Mouse (Mus musculus) cerebellum, adult 2 months (tissue): ENCODE results near the gene Snrpd3. TPM values are rescaled to one million over a fixed set of nuclear protein-coding genes. Genes with fewer than 3 reads are reported as not detected.

Experiments
- DNase-seq, 2 experiments: peaks; one replicate each; pipeline ENCODE4 v3.0.0; 2021
- H3K27ac ChIP-seq: fragments of 200-500 bp; 2 replicates; pipeline ENCODE4 v1.5.1; 2012; ENCODE audit warnings: low read length, control low read depth, inconsistent platforms; ENCODE audit not compliant: insufficient read depth
- H3K27me3 ChIP-seq: fragments of 200-500 bp; 2 replicates; pipeline ENCODE4 v1.6.1; 2012; ENCODE audit warnings: inconsistent platforms, mild to moderate bottlenecking, low read length, moderate library complexity; ENCODE audit not compliant: control insufficient read depth, insufficient read depth
- H3K4me1 ChIP-seq: fragments of 200-500 bp; 2 replicates; pipeline ENCODE4 v1.6.1; 2011; ENCODE audit warnings: low read length; ENCODE audit not compliant: control insufficient read depth, insufficient read depth
- H3K4me3 ChIP-seq: fragments of 200-500 bp; replicated peaks from 2 replicates; pipeline ENCODE3; 2011; ENCODE audit warnings: mild to moderate bottlenecking, low read depth, low read length, control low read depth; ENCODE audit not compliant: insufficient read depth
- CTCF ChIP-seq: fragments of 200-500 bp; IDR thresholded peaks from 2 replicates; pipeline ENCODE4 v1.5.1; 2011; ENCODE audit warnings: low read depth, mild to moderate bottlenecking, control low read depth, low read length, moderate library complexity, borderline replicate concordance; ENCODE audit not compliant: insufficient read depth
- POLR2A ChIP-seq: fragments of 200-500 bp; IDR thresholded peaks from 2 replicates; pipeline ENCODE4 v1.6.1; 2011; ENCODE audit warnings: low read length, control low read depth, borderline replicate concordance; ENCODE audit not compliant: insufficient read depth
- WGBS: fragments of 180-500 bp; shearing (Covaris S2); methylation state at CpG from one replicate; pipeline ENCODE4 v1.1.7; 2018; 5-methylcytosine and 5-hydroxymethylcytosine counted together
- polyA plus RNA-seq: library from polyadenylated mRNA; depleted of rRNA; stranded (reverse); fragments of >200 nt; gene quantifications from 2 replicates; pipeline ENCODE4 v1.2.3, GENCODE M21; 2012

The Snrpd3 gene
- polyA plus RNA-seq, 1 experiment: 59.5 TPM

DNA sequence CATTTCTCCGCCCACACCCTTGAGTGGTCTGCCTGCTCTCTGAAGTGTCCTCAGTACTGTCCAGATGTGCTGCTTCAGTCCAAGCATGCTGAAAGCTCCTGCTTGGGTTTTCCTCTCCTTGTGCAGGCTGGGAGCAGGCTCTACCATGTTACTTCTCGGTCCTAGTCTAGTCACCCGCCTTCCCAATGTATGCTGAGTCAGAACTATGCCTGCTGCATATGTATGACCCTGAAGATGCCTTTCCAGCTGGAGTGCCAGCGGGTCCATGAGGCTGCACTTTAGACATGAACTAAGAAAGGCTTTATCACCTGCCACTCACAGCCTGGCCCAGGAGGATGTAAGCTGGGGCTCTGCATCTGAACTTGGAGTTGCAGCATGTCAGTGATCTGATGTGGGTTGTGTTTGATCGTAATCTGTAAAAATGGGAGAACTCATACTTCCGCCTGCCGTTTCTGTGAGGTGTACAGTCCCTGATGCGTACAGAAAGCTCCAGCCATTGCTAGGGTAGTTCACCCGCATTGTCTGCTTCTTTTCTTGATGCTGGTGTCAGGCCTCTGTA lies 14.3 kb downstream of the Snrpd3 start:
- TF ChIP-seq POLR2A (no peak), CTCF (no peak)
- WGBS: 87% methylated on average over 9 of the region's 9 CpGs
- Histone ChIP-seq H3K27ac (no peak overlapping the region), H3K27me3 (no peaks in the 10 kb centered on the region), H3K4me3 (no peak overlapping the region), H3K4me1 (no peaks in the 10 kb centered on the region; the same call in 1 of the 2 replicates)
- DNase-seq: no peak

GRCm38 (mm10) chr10:75534216-75534615 lies 16.9 kb downstream of the Snrpd3 start:
- DNase-seq: no peak
- Histone ChIP-seq H3K27me3 (no peaks in the 10 kb centered on the region), H3K27ac (no peak overlapping the region), H3K4me3 (no peak overlapping the region), H3K4me1 (no peaks in the 10 kb centered on the region; the same call in 1 of the 2 replicates)
- WGBS: 40% methylated on average over 8 of the region's 8 CpGs
- TF ChIP-seq POLR2A (no peak), CTCF (no peak)

DNA sequence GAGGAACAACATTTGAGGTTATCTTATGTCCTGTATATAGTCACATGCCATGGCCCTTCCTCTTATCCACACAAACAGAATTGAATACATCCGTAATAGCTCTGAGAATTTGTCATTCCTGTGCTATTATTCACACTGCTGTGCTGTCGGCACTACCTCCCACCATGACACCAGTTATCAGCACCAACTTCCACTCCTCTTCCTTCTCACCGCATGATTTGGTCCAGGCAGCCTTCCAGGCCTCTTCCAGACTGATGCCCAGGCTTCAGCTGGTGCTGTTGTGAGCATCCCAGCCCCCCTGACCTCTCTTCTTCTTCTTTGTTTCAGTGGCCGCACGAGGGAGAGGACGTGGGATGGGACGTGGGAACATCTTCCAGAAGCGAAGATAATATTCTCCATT lies 17.6 kb downstream of the Snrpd3 start:
- no peaks in the 10 kb centered on the region; the same call in 1 of the 2 replicates for H3K4me1 ChIP-seq
- no peak for DNase-seq
- no peak overlapping the region for H3K27ac ChIP-seq
- TF ChIP-seq POLR2A (no peak), CTCF (no peak)
- no peaks in the 10 kb centered on the region for H3K27me3 ChIP-seq
- 18% methylated on average over 8 of the region's 8 CpGs for WGBS
- no peak overlapping the region for H3K4me3 ChIP-seq

DNA sequence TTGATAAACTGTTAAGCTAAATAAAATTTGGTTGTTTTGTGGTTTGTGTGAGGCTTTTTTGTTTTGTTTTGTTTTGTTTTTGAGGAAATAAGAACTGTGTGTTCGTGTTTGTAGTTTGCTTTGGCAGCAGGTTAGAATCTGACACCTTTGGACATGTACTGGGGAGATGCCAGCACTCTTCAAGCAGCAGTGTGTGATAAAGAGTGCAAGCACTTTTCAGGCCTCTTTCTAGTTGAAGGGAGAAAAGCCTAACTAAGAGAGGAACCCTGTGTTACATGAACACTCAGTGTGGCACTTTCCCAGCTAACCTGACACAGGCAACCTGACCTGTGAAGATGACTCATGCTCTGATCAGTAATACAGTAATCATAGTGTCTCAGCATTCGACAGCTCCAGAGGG lies 18.1 kb downstream of the Snrpd3 start:
- Histone ChIP-seq H3K4me3 (no peak overlapping the region), H3K27ac (no peak overlapping the region), H3K27me3 (no peaks in the 10 kb centered on the region), H3K4me1 (no peaks in the 10 kb centered on the region; the same call in 1 of the 2 replicates)
- TF ChIP-seq CTCF (no peak), POLR2A (no peak)
- no peak for DNase-seq
- WGBS: 38% methylated on average over 2 of the region's 2 CpGs

- 75% methylated on average over 5 of the region's 5 CpGs for WGBS
- no peak overlapping the region for H3K27ac ChIP-seq
- TF ChIP-seq CTCF (no peak), POLR2A (no peak)
- H3K4me1 ChIP-seq: no peaks in the 10 kb centered on the region; the same call in 1 of the 2 replicates
- no peak overlapping the region for H3K4me3 ChIP-seq
- H3K27me3 ChIP-seq: no peaks in the 10 kb centered on the region
- no peak for DNase-seq
Observed at GRCm38 (mm10) chr10:75536123-75536522, 18.8 kb downstream of the Snrpd3 start.

GRCm38 (mm10) chr10:75547901-75548300 lies 30.6 kb downstream of the Snrpd3 start:
- DNase-seq: no peak
- Histone ChIP-seq H3K4me3 (no peak overlapping the region), H3K27me3 (no peaks in the 10 kb centered on the region), H3K27ac (no peak overlapping the region), H3K4me1 (no peaks in the 10 kb centered on the region; the same call in 1 of the 2 replicates)
- TF ChIP-seq CTCF (no peak), POLR2A (no peak)
- WGBS: 61% methylated on average over 7 of the region's 7 CpGs

GRCm38 (mm10) chr10:75548486-75548885 lies 31.1 kb downstream of the Snrpd3 start:
- TF ChIP-seq CTCF: no peak
- TF ChIP-seq POLR2A: no peak
- no peak for DNase-seq
- H3K4me3 ChIP-seq: no peak overlapping the region
- 26% methylated on average over 14 of the region's 14 CpGs for WGBS
- no peak overlapping the region for H3K27ac ChIP-seq
- no peaks in the 10 kb centered on the region; the same call in 1 of the 2 replicates for H3K4me1 ChIP-seq
- no peaks in the 10 kb centered on the region for H3K27me3 ChIP-seq

- 76% methylated on average over 7 of the region's 7 CpGs for WGBS
- TF ChIP-seq POLR2A: no peak
- TF ChIP-seq CTCF: no peak
- DNase-seq: no peak
- no peak overlapping the region for H3K27ac ChIP-seq
- no peaks in the 10 kb centered on the region; the same call in 1 of the 2 replicates for H3K4me1 ChIP-seq
- no peaks in the 10 kb centered on the region for H3K27me3 ChIP-seq
- H3K4me3 ChIP-seq: no peak overlapping the region
Observed at GRCm38 (mm10) chr10:75549886-75550285, 32.5 kb downstream of the Snrpd3 start.

- no peak for TF ChIP-seq CTCF
- TF ChIP-seq POLR2A: no peak
- WGBS: 43% methylated on average over 12 of the region's 12 CpGs
- DNase-seq: no peak
- Histone ChIP-seq H3K4me3 (no peak overlapping the region), H3K27ac (no peak overlapping the region), H3K4me1 (no peaks in the 10 kb centered on the region; the same call in 1 of the 2 replicates), H3K27me3 (no peaks in the 10 kb centered on the region)
Observed at GRCm38 (mm10) chr10:75551175-75551574, 33.8 kb downstream of the Snrpd3 start.
